Mouse (Mus musculus) bone marrow, adult 2 months (tissue): ENCODE data around the gene Mrps35. TPM values are rescaled to one million over a fixed set of nuclear protein-coding genes. Genes with fewer than 3 reads are reported as not detected.

Source experiments
- H3K27ac ChIP-seq: fragments of 200-500 bp; 2 replicates; pipeline ENCODE4 v1.5.1; 2012; ENCODE audit warnings: low read depth, mild to moderate bottlenecking, control low read depth, inconsistent platforms, low read length; ENCODE audit not compliant: control insufficient read depth, poor library complexity, insufficient read depth
- H3K4me1 ChIP-seq: fragments of 200-500 bp; 2 replicates; pipeline ENCODE4 v1.6.1; 2011; ENCODE audit warnings: low read length; ENCODE audit not compliant: control insufficient read depth, insufficient read depth
- H3K4me3 ChIP-seq: fragments of 200-500 bp; replicated peaks from 2 replicates; pipeline ENCODE3; 2011; ENCODE audit warnings: mild to moderate bottlenecking, low read depth, low read length, control low read depth; ENCODE audit not compliant: control insufficient read depth
- CTCF ChIP-seq: fragments of 200-500 bp; IDR thresholded peaks from 2 replicates; pipeline ENCODE4 v1.5.1; 2011; ENCODE audit warnings: low read length, control low read depth; ENCODE audit not compliant: control insufficient read depth, insufficient read depth
- POLR2A ChIP-seq: fragments of 200-500 bp; IDR thresholded peaks from 2 replicates; pipeline ENCODE4 v1.6.1; 2011; ENCODE audit warnings: low read depth, mild to moderate bottlenecking, control low read depth, low read length, borderline replicate concordance; ENCODE audit not compliant: control insufficient read depth
- WGBS: fragments of 180-500 bp; shearing (Covaris S2); methylation state at CpG from one replicate; pipeline ENCODE4 v1.1.7; 2018; 5-methylcytosine and 5-hydroxymethylcytosine counted together
- polyA plus RNA-seq: library from polyadenylated mRNA; stranded (reverse); fragments of >200 nt; gene quantifications from 2 replicates; pipeline ENCODE4 v1.2.4, GENCODE M21; 2011; ENCODE audit warnings: low replicate concordance; ENCODE audit not compliant: missing spikeins, insufficient read depth, insufficient read length

Mrps35 gene
- polyA plus RNA-seq, 1 experiment: 41.9 TPM

DNA sequence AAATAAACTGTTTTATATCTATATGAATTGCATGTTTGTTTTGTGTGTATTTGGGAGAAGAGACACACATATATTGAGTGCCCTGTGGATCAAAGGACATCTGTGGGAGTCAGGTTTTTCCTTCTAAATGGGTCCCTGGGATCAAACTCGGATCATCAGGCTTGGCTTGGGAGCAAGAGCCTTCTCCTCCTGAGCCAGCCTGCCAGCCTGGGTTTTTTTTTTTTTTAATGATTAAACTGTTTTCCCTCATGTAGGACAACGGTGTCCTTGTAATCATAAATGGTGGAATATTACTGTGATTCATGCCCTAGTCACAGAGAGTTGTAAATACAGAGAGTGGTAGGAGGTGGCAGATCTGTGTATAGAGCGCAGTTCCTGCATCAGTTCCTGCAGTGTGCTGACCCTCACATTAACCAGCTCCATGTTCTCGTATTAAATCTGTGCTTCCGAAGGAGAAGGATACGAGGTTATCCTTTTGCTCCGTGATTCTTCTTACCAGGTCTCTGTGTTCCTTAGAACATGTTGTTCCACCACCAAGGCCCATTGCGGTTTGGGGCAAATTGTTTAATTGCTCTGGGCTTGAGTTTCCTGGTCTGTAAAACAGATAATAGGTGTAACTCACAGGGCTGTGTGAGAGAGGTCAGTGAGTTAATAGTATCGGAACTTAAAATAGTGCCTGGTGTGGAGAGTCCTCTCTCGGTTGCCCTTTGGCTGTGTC is 21.8 kb downstream of the Mrps35 start:
- Histone ChIP-seq H3K4me3 (no peak overlapping the region), H3K27ac (no peak overlapping the region), H3K4me1 (no peaks in the 10 kb centered on the region)
- 90% methylated on average over 10 of the region's 10 CpGs for WGBS
- TF ChIP-seq CTCF: no peak
- no peak for TF ChIP-seq POLR2A

DNA sequence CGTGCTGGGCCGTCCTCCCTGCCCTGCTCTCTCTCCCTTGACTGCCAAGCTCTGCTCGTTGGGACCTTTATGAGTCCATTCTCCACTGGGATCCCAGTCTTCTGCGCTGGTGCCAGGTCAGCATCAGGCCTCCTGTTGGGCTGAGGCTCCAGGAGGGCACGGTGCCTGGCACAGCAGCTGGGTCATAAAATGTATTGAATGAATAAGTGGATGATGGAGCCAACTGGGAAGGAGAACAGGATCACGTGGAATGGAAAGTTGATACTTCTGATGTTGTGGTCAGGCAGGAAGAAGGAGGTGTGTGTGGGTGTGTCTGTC is 22.3 kb downstream of the Mrps35 start:
- WGBS: 84% methylated on average over 6 of the region's 6 CpGs
- Histone ChIP-seq H3K27ac (no peak overlapping the region), H3K4me3 (no peak overlapping the region), H3K4me1 (no peaks in the 10 kb centered on the region)
- TF ChIP-seq POLR2A: no peak
- TF ChIP-seq CTCF: no peak

GRCm38 (mm10) chr6:147075808-147076387 is 33.3 kb downstream of the Mrps35 start:
- no peak for TF ChIP-seq POLR2A
- no peak for TF ChIP-seq CTCF
- H3K4me1 ChIP-seq: peaks cover 1% of the 10 kb centered on the region; the same call in 1 of the 2 replicates
- 71% methylated on average over 5 of the region's 5 CpGs for WGBS
- H3K27ac ChIP-seq: no peak overlapping the region
- H3K4me3 ChIP-seq: no peak overlapping the region

DNA sequence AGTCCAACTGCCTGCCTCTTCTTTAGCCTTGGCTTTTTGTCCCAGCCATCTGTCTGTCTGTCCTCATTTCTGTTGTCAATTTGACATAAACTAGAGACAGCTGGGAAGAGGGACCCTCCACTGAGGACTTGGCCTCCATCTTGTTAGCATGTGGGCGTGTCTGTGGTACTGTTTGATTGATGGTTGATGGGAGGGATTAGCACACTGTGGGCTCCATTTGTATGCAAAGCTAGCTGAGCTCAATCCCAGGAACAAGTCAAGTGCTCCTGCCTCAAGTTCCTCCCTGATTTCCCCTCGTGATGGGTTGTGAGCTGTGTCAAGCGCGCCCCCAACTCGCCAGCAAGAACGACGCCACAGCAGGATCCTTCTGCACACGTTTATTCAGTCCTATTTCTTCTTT is 34.3 kb downstream of the Mrps35 start:
- TF ChIP-seq CTCF: no peak
- TF ChIP-seq POLR2A: no peak
- Histone ChIP-seq H3K4me1 (peaks cover 1% of the 10 kb centered on the region; the same call in 1 of the 2 replicates), H3K4me3 (no peak overlapping the region), H3K27ac (no peak overlapping the region)
- 89% methylated on average over 8 of the region's 8 CpGs for WGBS

- Histone ChIP-seq H3K4me3 (no peak overlapping the region), H3K4me1 (no peaks in the 10 kb centered on the region)
- 84% methylated on average over 10 of the region's 10 CpGs for WGBS
These were observed 37.4 kb downstream of the Mrps35 start for GRCm38 (mm10) chr6:147079919-147080318.

DNA sequence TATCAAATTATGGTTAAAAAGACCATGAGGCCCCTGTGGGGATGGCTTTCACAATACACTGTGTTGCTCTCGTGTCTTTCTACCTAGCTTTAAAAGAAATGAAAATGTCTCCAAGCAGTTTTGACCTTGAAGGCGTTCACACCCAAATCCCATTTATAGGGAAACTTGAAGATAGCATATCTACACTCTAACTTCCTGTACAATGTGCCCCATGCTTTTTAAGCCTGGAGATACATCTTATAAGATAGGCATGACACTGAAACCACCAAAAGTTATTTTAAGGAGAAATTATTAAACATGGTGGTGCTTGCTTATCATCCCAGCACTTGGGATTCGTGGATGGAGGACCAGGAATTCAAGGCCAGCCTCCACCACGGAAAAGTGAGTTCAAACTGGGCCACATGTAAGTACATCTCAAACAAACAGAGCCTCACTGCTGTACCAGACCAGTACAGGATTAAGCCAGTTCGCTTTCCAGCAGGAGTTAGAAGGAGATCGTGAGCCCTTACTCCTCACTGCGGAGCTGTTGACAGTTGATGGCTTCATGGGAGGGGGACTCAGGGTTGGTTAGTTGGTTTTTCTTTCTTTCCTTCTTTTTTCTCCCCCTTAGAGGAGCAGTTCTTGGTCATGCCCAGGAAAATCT is 43.0 kb downstream of the Mrps35 start:
- Histone ChIP-seq H3K27ac (no peak overlapping the region), H3K4me1 (no peaks in the 10 kb centered on the region), H3K4me3 (no peak overlapping the region)
- WGBS: 73% methylated on average over 7 of the region's 7 CpGs
- TF ChIP-seq CTCF (no peak), POLR2A (no peak)

More at GRCm38 (mm10) chr6:147079919-147080318, 37.4 kb downstream of the Mrps35 start:
- no peak for TF ChIP-seq CTCF
- H3K27ac ChIP-seq: no peak overlapping the region

- Histone ChIP-seq H3K4me1 (peaks cover 1% of the 10 kb centered on the region; the same call in 1 of the 2 replicates), H3K27ac (no peak within 1 kb of the TSS), H3K4me3 (no peak within 1 kb of the TSS)
- WGBS: 20% methylated on average over 20 of the region's 20 CpGs
- TF ChIP-seq POLR2A (no peak), CTCF (no peak)
These were observed 44.1 kb downstream of the Mrps35 start, which contains the start of gene Mansc4 for GRCm38 (mm10) chr6:147086594-147087225. Gene Mansc4, minus strand, starts transcription at chr6:147087032.

DNA sequence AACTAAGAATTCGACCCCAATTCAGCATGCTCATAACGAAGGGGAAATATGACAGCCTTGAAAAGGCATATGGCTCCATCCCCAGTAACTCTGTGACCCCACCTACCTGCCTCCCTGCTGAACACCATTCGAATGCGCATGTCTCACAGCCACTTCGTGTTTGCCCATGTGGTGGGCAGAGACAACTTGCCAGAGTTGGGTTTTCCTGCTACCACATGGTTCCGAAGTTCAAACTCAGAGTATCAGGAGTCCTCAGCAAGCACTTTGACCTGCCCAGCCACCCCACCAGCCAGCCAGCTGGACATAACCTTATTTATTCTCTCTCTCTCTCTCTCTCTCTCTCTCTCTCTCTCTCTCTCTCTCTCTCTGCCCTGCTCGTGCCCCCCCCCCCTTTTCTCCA is 45.2 kb downstream of the Mrps35 start:
- 64% methylated on average over 7 of the region's 7 CpGs for WGBS
- no peak overlapping the region for H3K27ac ChIP-seq
- TF ChIP-seq POLR2A (no peak), CTCF (no peak)
- no peak overlapping the region for H3K4me3 ChIP-seq
- H3K4me1 ChIP-seq: peaks cover 3% of the 10 kb centered on the region; the same call in 1 of the 2 replicates
